Mouse (Mus musculus): ENCODE measurements at regions not wholly inside any gene's neighbourhood (a gene's known extent, or its start where the extent isn't known, plus 50 kb on each side); places are given as distances from the start of the nearest gene placed in this dataset.
"Not testable (repeated sequence)": the region's sequence is repeated elsewhere in the genome, so short reads cannot be mapped to it uniquely, and the experiment has no call there.

- no peak for DNase-seq (ENCODE audit: low spot score)
These were observed 283.2 kb downstream of the 4933412E24Rik start for GRCm38 (mm10) chr15:59733031-59733810.

GRCm38 (mm10) chr15:59731129-59731528 lies 285.3 kb downstream of the 4933412E24Rik start:
- DNase-seq (ENCODE audit: low spot score), result no peak

- DNase-seq (ENCODE audit: low spot score), result no peak
These were observed 287.4 kb downstream of the 4933412E24Rik start for GRCm38 (mm10) chr15:59728817-59729560.

GRCm38 (mm10) chr15:59728131-59728601 lies 288.2 kb downstream of the 4933412E24Rik start:
- DNase-seq (ENCODE audit: low spot score), result no peak

GRCm38 (mm10) chr15:59725881-59726280 lies 290.5 kb downstream of the 4933412E24Rik start:
- no peak for DNase-seq (ENCODE audit: low spot score)

- DNase-seq (ENCODE audit: low spot score), result no peak
These were observed 293.6 kb downstream of the 4933412E24Rik start for GRCm38 (mm10) chr15:59722661-59723413.

GRCm38 (mm10) chr15:59721420-59721819 lies 295.0 kb downstream of the 4933412E24Rik start:
- no peak for DNase-seq (ENCODE audit: low spot score)

GRCm38 (mm10) chr15:59721018-59721417 lies 295.4 kb downstream of the 4933412E24Rik start:
- no peak for DNase-seq (ENCODE audit: low spot score)

GRCm38 (mm10) chr15:59720149-59720548 lies 296.3 kb downstream of the 4933412E24Rik start:
- DNase-seq (ENCODE audit: low spot score), result no peak

- DNase-seq (ENCODE audit: low spot score), result not testable (repeated sequence)
These were observed 296.9 kb downstream of the 4933412E24Rik start for GRCm38 (mm10) chr15:59719383-59720128.

- DNase-seq (ENCODE audit: low spot score), result no peak
These were observed 299.5 kb downstream of the 4933412E24Rik start for GRCm38 (mm10) chr15:59716872-59717271.

GRCm38 (mm10) chr15:59715951-59716350 lies 300.5 kb downstream of the 4933412E24Rik start:
- no peak for DNase-seq (ENCODE audit: low spot score)

GRCm38 (mm10) chr15:59713965-59714739 lies 302.3 kb downstream of the 4933412E24Rik start:
- DNase-seq (ENCODE audit: low spot score), result no peak

- no peak for DNase-seq (ENCODE audit: low spot score)
These were observed 304.2 kb downstream of the 4933412E24Rik start for GRCm38 (mm10) chr15:59712077-59712752.

GRCm38 (mm10) chr15:59709925-59710324 lies 306.5 kb downstream of the 4933412E24Rik start:
- DNase-seq (ENCODE audit: low spot score), result no peak

- DNase-seq (ENCODE audit: low spot score), result no peak
These were observed 308.0 kb downstream of the 4933412E24Rik start for GRCm38 (mm10) chr15:59708402-59708801.

- DNase-seq (ENCODE audit: low spot score), result no peak
These were observed 309.3 kb downstream of the 4933412E24Rik start for GRCm38 (mm10) chr15:59707081-59707480.

Measured in spleen, adult 12 weeks (tissue).